Mouse (Mus musculus): ENCODE data around the gene Smok2a. TPM values are rescaled to one million over a fixed set of nuclear protein-coding genes. Genes with fewer than 3 reads are reported as not detected.
"Not testable (repeated sequence)": the region's sequence is repeated elsewhere in the genome, so short reads cannot be mapped to it uniquely, and the experiment has no call there.

The Smok2a gene
- not detected in 2 replicates for polyA plus RNA-seq (2014; fragmentation: Nextera tagmentation; extraction: Ambion mirVana)

GRCm38 (mm10) chr17:13220888-13221287 lies at the start of gene Smok2a:
Smok2a (plus strand) TSS chr17:13221188.
- 88% methylated on average over 3 of the region's 3 CpGs for WGBS
- H3K27me3 ChIP-seq (ENCODE audit: control insufficient read depth, insufficient read depth, low read length): no peaks in the 10 kb centered on the region
- no peak within 1 kb of the TSS for H3K4me3 ChIP-seq (replicated peaks; ENCODE audit: low read depth, low read length)
- no peak within 1 kb of the TSS for H3K27ac ChIP-seq (replicated peaks; ENCODE audit: low read depth, low read length)
- DNase-seq (no peak), ATAC-seq (ENCODE audit: low FRiP score, low TSS enrichment) (no peak)
- no peak within 1 kb of the TSS for H3K9ac ChIP-seq (replicated peaks; ENCODE audit: low read length)
- H3K36me3 ChIP-seq (ENCODE audit: control insufficient read depth, insufficient read depth, low read length): no peaks in the 10 kb centered on the region
- H3K9me3 ChIP-seq (ENCODE audit: control insufficient read depth, low read length): peaks cover 93% of the 10 kb centered on the region
- no peak within 1 kb of the TSS for H3K4me2 ChIP-seq (ENCODE audit: low read length)
- H3K4me1 ChIP-seq (ENCODE audit: control insufficient read depth, insufficient read depth, low read length): no peaks in the 10 kb centered on the region

- ATAC-seq (ENCODE audit: low FRiP score, low TSS enrichment); H3K9ac ChIP-seq (replicated peaks; ENCODE audit: low read length); DNase-seq; H3K9me3 ChIP-seq (ENCODE audit: control insufficient read depth, low read length); H3K27ac ChIP-seq (replicated peaks; ENCODE audit: low read depth, low read length); H3K4me1 ChIP-seq (ENCODE audit: control insufficient read depth, insufficient read depth, low read length); H3K36me3 ChIP-seq (ENCODE audit: control insufficient read depth, insufficient read depth, low read length); H3K4me2 ChIP-seq (ENCODE audit: low read length); H3K4me3 ChIP-seq (replicated peaks; ENCODE audit: low read depth, low read length); H3K27me3 ChIP-seq (ENCODE audit: control insufficient read depth, insufficient read depth, low read length): not testable (repeated sequence)
- WGBS: 90% methylated on average over 6 of the region's 6 CpGs
Observed at GRCm38 (mm10) chr17:13173578-13173977, 47.4 kb upstream of the Smok2a start.

- H3K36me3 ChIP-seq (ENCODE audit: control insufficient read depth, insufficient read depth, low read length); H3K27me3 ChIP-seq (ENCODE audit: control insufficient read depth, insufficient read depth, low read length); H3K27ac ChIP-seq (replicated peaks; ENCODE audit: low read depth, low read length); H3K4me1 ChIP-seq (ENCODE audit: control insufficient read depth, insufficient read depth, low read length); H3K9me3 ChIP-seq (ENCODE audit: control insufficient read depth, low read length); H3K9ac ChIP-seq (replicated peaks; ENCODE audit: low read length); DNase-seq; H3K4me2 ChIP-seq (ENCODE audit: low read length); ATAC-seq (ENCODE audit: low FRiP score, low TSS enrichment); H3K4me3 ChIP-seq (replicated peaks; ENCODE audit: low read depth, low read length): not testable (repeated sequence)
- 55% methylated on average over 1 of the region's 3 CpGs for WGBS
Observed at GRCm38 (mm10) chr17:13174029-13174428, 47.0 kb upstream of the Smok2a start.

GRCm38 (mm10) chr17:13175609-13176008 lies 45.4 kb upstream of the Smok2a start:
- H3K4me1 ChIP-seq (ENCODE audit: control insufficient read depth, insufficient read depth, low read length); ATAC-seq (ENCODE audit: low FRiP score, low TSS enrichment); H3K36me3 ChIP-seq (ENCODE audit: control insufficient read depth, insufficient read depth, low read length); H3K9ac ChIP-seq (replicated peaks; ENCODE audit: low read length); DNase-seq; H3K27ac ChIP-seq (replicated peaks; ENCODE audit: low read depth, low read length); H3K9me3 ChIP-seq (ENCODE audit: control insufficient read depth, low read length); H3K4me3 ChIP-seq (replicated peaks; ENCODE audit: low read depth, low read length); H3K27me3 ChIP-seq (ENCODE audit: control insufficient read depth, insufficient read depth, low read length); H3K4me2 ChIP-seq (ENCODE audit: low read length): not testable (repeated sequence)
- no CpG with 5 or more reads among the region's 1 CpGs for WGBS

- WGBS: 44% methylated on average over 1 of the region's 1 CpGs
- not testable (repeated sequence) for DNase-seq; H3K4me1 ChIP-seq (ENCODE audit: control insufficient read depth, insufficient read depth, low read length); H3K36me3 ChIP-seq (ENCODE audit: control insufficient read depth, insufficient read depth, low read length); H3K9ac ChIP-seq (replicated peaks; ENCODE audit: low read length); H3K4me2 ChIP-seq (ENCODE audit: low read length); H3K27me3 ChIP-seq (ENCODE audit: control insufficient read depth, insufficient read depth, low read length); H3K27ac ChIP-seq (replicated peaks; ENCODE audit: low read depth, low read length); H3K4me3 ChIP-seq (replicated peaks; ENCODE audit: low read depth, low read length)
- 0 out of 2 replicates have a peak, but pooled peaks have one; percentile 22 for ATAC-seq (ENCODE audit: low FRiP score, low TSS enrichment)
- H3K9me3 ChIP-seq (ENCODE audit: control insufficient read depth, low read length): peaks cover 23% of the 10 kb centered on the region; the same call in 1 of the 2 replicates
Observed at GRCm38 (mm10) chr17:13177796-13178195, 43.2 kb upstream of the Smok2a start.

- 91% methylated on average over 4 of the region's 4 CpGs for whole genome bisulfite sequencing
- not testable (repeated sequence) for ATAC-seq (ENCODE audit: low FRiP score, low TSS enrichment); H3K4me3 ChIP-seq (replicated peaks; ENCODE audit: low read depth, low read length); H3K36me3 ChIP-seq (ENCODE audit: control insufficient read depth, insufficient read depth, low read length); H3K27me3 ChIP-seq (ENCODE audit: control insufficient read depth, insufficient read depth, low read length); H3K9ac ChIP-seq (replicated peaks; ENCODE audit: low read length); H3K4me1 ChIP-seq (ENCODE audit: control insufficient read depth, insufficient read depth, low read length); H3K4me2 ChIP-seq (ENCODE audit: low read length); DNase-seq; H3K27ac ChIP-seq (replicated peaks; ENCODE audit: low read depth, low read length)
- H3K9me3 ChIP-seq (ENCODE audit: control insufficient read depth, low read length): peaks cover 23% of the 10 kb centered on the region; the same call in 1 of the 2 replicates
Observed at GRCm38 (mm10) chr17:13179021-13179420, 42.0 kb upstream of the Smok2a start.

- H3K27me3 ChIP-seq (ENCODE audit: control insufficient read depth, insufficient read depth, low read length); ATAC-seq (ENCODE audit: low FRiP score, low TSS enrichment); H3K4me3 ChIP-seq (replicated peaks; ENCODE audit: low read depth, low read length); H3K36me3 ChIP-seq (ENCODE audit: control insufficient read depth, insufficient read depth, low read length); H3K4me1 ChIP-seq (ENCODE audit: control insufficient read depth, insufficient read depth, low read length); H3K27ac ChIP-seq (replicated peaks; ENCODE audit: low read depth, low read length); H3K4me2 ChIP-seq (ENCODE audit: low read length); H3K9ac ChIP-seq (replicated peaks; ENCODE audit: low read length); DNase-seq: not testable (repeated sequence)
- WGBS: 93% methylated on average over 5 of the region's 5 CpGs
- H3K9me3 ChIP-seq (ENCODE audit: control insufficient read depth, low read length): peaks cover 30% of the 10 kb centered on the region
Observed at GRCm38 (mm10) chr17:13180491-13180890, 40.5 kb upstream of the Smok2a start.

GRCm38 (mm10) chr17:13182712-13183111 lies 38.3 kb upstream of the Smok2a start:
- not testable (repeated sequence) for H3K4me3 ChIP-seq (replicated peaks; ENCODE audit: low read depth, low read length); H3K4me1 ChIP-seq (ENCODE audit: control insufficient read depth, insufficient read depth, low read length); H3K9ac ChIP-seq (replicated peaks; ENCODE audit: low read length); H3K27ac ChIP-seq (replicated peaks; ENCODE audit: low read depth, low read length); H3K36me3 ChIP-seq (ENCODE audit: control insufficient read depth, insufficient read depth, low read length); ATAC-seq (ENCODE audit: low FRiP score, low TSS enrichment); DNase-seq; H3K4me2 ChIP-seq (ENCODE audit: low read length); H3K27me3 ChIP-seq (ENCODE audit: control insufficient read depth, insufficient read depth, low read length)
- H3K9me3 ChIP-seq (ENCODE audit: control insufficient read depth, low read length): peaks cover 47% of the 10 kb centered on the region
- WGBS: 72% methylated on average over 3 of the region's 4 CpGs

- H3K9ac ChIP-seq (replicated peaks; ENCODE audit: low read length); H3K27me3 ChIP-seq (ENCODE audit: control insufficient read depth, insufficient read depth, low read length); H3K4me3 ChIP-seq (replicated peaks; ENCODE audit: low read depth, low read length); H3K4me2 ChIP-seq (ENCODE audit: low read length); H3K27ac ChIP-seq (replicated peaks; ENCODE audit: low read depth, low read length); DNase-seq; ATAC-seq (ENCODE audit: low FRiP score, low TSS enrichment); H3K36me3 ChIP-seq (ENCODE audit: control insufficient read depth, insufficient read depth, low read length); H3K4me1 ChIP-seq (ENCODE audit: control insufficient read depth, insufficient read depth, low read length): not testable (repeated sequence)
- WGBS: 94% methylated on average over 4 of the region's 5 CpGs
- H3K9me3 ChIP-seq (ENCODE audit: control insufficient read depth, low read length): peaks cover 46% of the 10 kb centered on the region
Observed at GRCm38 (mm10) chr17:13184514-13184913, 36.5 kb upstream of the Smok2a start.

Measured in midbrain, embryonic 14.5 days (tissue).